Mouse (Mus musculus): Measurements from ENCODE around the gene Gm49711. TPM values are rescaled to one million over a fixed set of nuclear protein-coding genes. Genes with fewer than 3 reads are reported as not detected.

Gene Gm49711
- polyA plus RNA-seq, 1 experiment from 2014 or later: 0.47 TPM

- WGBS: 44% methylated on average over 6 of the region's 6 CpGs
- no peak overlapping the region for H3K27ac ChIP-seq
- ATAC-seq (ENCODE audit: low FRiP score, low read depth): 0 out of 2 replicates have a peak, but pooled peaks have one; percentile 2
- H3K36me3 ChIP-seq: no peaks in the 10 kb centered on the region
- H3K9me3 ChIP-seq: no peaks in the 10 kb centered on the region
- peak overlapping the region; percentile 54 for H3K9ac ChIP-seq
- H3K27me3 ChIP-seq (replicated peaks): no peaks in the 10 kb centered on the region
- H3K4me3 ChIP-seq: peak overlapping the region; percentile 46; the same call in 1 of the 2 replicates
- H3K4me2 ChIP-seq (replicated peaks): peak overlapping the region; percentile 91
- peaks cover 8% of the 10 kb centered on the region for H3K4me1 ChIP-seq
Measured at GRCm38 (mm10) chr16:92159114-92159513, 101.0 kb downstream of the Gm49711 start.

- Histone ChIP-seq H3K27ac (no peak overlapping the region), H3K9ac (no peak overlapping the region), H3K36me3 (no peaks in the 10 kb centered on the region), H3K4me3 (no peak overlapping the region), H3K4me1 (peaks cover 8% of the 10 kb centered on the region), H3K4me2 (replicated peaks) (no peak overlapping the region), H3K27me3 (replicated peaks) (no peaks in the 10 kb centered on the region), H3K9me3 (no peaks in the 10 kb centered on the region)
- ATAC-seq (ENCODE audit: low FRiP score, low read depth): no peak
- 27% methylated on average over 4 of the region's 4 CpGs for WGBS
Measured at GRCm38 (mm10) chr16:92162289-92162688, 104.2 kb downstream of the Gm49711 start.

- H3K9me3 ChIP-seq: peaks cover 7% of the 10 kb centered on the region; the same call in 1 of the 2 replicates
- WGBS: 41% methylated on average over 4 of the region's 4 CpGs
- no peak overlapping the region for H3K4me3 ChIP-seq
- H3K27ac ChIP-seq: no peak overlapping the region
- no peaks in the 10 kb centered on the region for H3K27me3 ChIP-seq (replicated peaks)
- H3K36me3 ChIP-seq: no peaks in the 10 kb centered on the region
- peaks cover 4% of the 10 kb centered on the region; the same call in 1 of the 2 replicates for H3K4me1 ChIP-seq
- no peak overlapping the region for H3K4me2 ChIP-seq (replicated peaks)
- ATAC-seq (ENCODE audit: low FRiP score, low read depth): no peak
- no peak overlapping the region for H3K9ac ChIP-seq
Measured at GRCm38 (mm10) chr16:92163545-92163944, 105.4 kb downstream of the Gm49711 start.

- ATAC-seq (ENCODE audit: low FRiP score, low read depth): no peak
- H3K4me2 ChIP-seq (replicated peaks): no peak overlapping the region
- no peaks in the 10 kb centered on the region for H3K36me3 ChIP-seq
- H3K27ac ChIP-seq: no peak overlapping the region
- 77% methylated on average over 1 of the region's 1 CpGs for WGBS
- H3K9ac ChIP-seq: no peak overlapping the region
- H3K9me3 ChIP-seq: no peaks in the 10 kb centered on the region
- H3K4me1 ChIP-seq: no peaks in the 10 kb centered on the region
- no peaks in the 10 kb centered on the region for H3K27me3 ChIP-seq (replicated peaks)
- H3K4me3 ChIP-seq: no peak overlapping the region
Measured at GRCm38 (mm10) chr16:92176052-92176451, 117.9 kb downstream of the Gm49711 start.

- Histone ChIP-seq H3K36me3 (no peaks in the 10 kb centered on the region), H3K9ac (no peak overlapping the region), H3K4me2 (replicated peaks) (no peak overlapping the region), H3K27me3 (replicated peaks) (no peaks in the 10 kb centered on the region), H3K4me3 (no peak overlapping the region), H3K4me1 (no peaks in the 10 kb centered on the region), H3K9me3 (no peaks in the 10 kb centered on the region), H3K27ac (no peak overlapping the region)
- WGBS: 91% methylated on average over 1 of the region's 1 CpGs
- ATAC-seq (ENCODE audit: low FRiP score, low read depth): no peak
Measured at GRCm38 (mm10) chr16:92177718-92178117, 119.6 kb downstream of the Gm49711 start.

GRCm38 (mm10) chr16:92179306-92179705, 121.2 kb downstream of the Gm49711 start:
- Histone ChIP-seq H3K27ac (no peak overlapping the region), H3K4me1 (no peaks in the 10 kb centered on the region), H3K36me3 (no peaks in the 10 kb centered on the region), H3K27me3 (replicated peaks) (no peaks in the 10 kb centered on the region), H3K9me3 (no peaks in the 10 kb centered on the region), H3K4me2 (replicated peaks) (no peak overlapping the region), H3K4me3 (no peak overlapping the region), H3K9ac (no peak overlapping the region)
- no peak for ATAC-seq (ENCODE audit: low FRiP score, low read depth)
- 72% methylated on average over 8 of the region's 8 CpGs for WGBS

GRCm38 (mm10) chr16:92183477-92183876, 125.4 kb downstream of the Gm49711 start:
- H3K27me3 ChIP-seq (replicated peaks): no peaks in the 10 kb centered on the region
- no peak for ATAC-seq (ENCODE audit: low FRiP score, low read depth)
- no peak overlapping the region for H3K27ac ChIP-seq
- no peak overlapping the region for H3K9ac ChIP-seq
- H3K9me3 ChIP-seq: no peaks in the 10 kb centered on the region
- no peak overlapping the region for H3K4me2 ChIP-seq (replicated peaks)
- 78% methylated on average over 4 of the region's 4 CpGs for WGBS
- H3K4me3 ChIP-seq: no peak overlapping the region
- no peaks in the 10 kb centered on the region for H3K4me1 ChIP-seq
- H3K36me3 ChIP-seq: no peaks in the 10 kb centered on the region

GRCm38 (mm10) chr16:92190603-92191002, 132.5 kb downstream of the Gm49711 start:
- H3K4me2 ChIP-seq (replicated peaks): no peak overlapping the region
- H3K36me3 ChIP-seq: no peaks in the 10 kb centered on the region
- H3K27ac ChIP-seq: no peak overlapping the region
- no peak overlapping the region for H3K9ac ChIP-seq
- H3K9me3 ChIP-seq: no peaks in the 10 kb centered on the region; the same call in 1 of the 2 replicates
- ATAC-seq (ENCODE audit: low FRiP score, low read depth): no peak
- H3K27me3 ChIP-seq (replicated peaks): no peaks in the 10 kb centered on the region
- H3K4me3 ChIP-seq: no peak overlapping the region
- H3K4me1 ChIP-seq: no peaks in the 10 kb centered on the region

GRCm38 (mm10) chr16:92195094-92195493, 137.0 kb downstream of the Gm49711 start:
- no peaks in the 10 kb centered on the region for H3K4me1 ChIP-seq
- H3K27me3 ChIP-seq (replicated peaks): no peaks in the 10 kb centered on the region
- no peak for ATAC-seq (ENCODE audit: low FRiP score, low read depth)
- H3K4me2 ChIP-seq (replicated peaks): no peak overlapping the region
- H3K27ac ChIP-seq: no peak overlapping the region
- H3K36me3 ChIP-seq: no peaks in the 10 kb centered on the region
- 72% methylated on average over 6 of the region's 6 CpGs for WGBS
- no peak overlapping the region for H3K4me3 ChIP-seq
- no peaks in the 10 kb centered on the region; the same call in 1 of the 2 replicates for H3K9me3 ChIP-seq
- H3K9ac ChIP-seq: no peak overlapping the region

- Histone ChIP-seq H3K36me3 (no peaks in the 10 kb centered on the region), H3K9me3 (no peaks in the 10 kb centered on the region; the same call in 1 of the 2 replicates), H3K27me3 (replicated peaks) (no peaks in the 10 kb centered on the region), H3K4me3 (no peak overlapping the region), H3K27ac (no peak overlapping the region), H3K4me2 (replicated peaks) (no peak overlapping the region), H3K4me1 (no peaks in the 10 kb centered on the region), H3K9ac (no peak overlapping the region)
- no peak for ATAC-seq (ENCODE audit: low FRiP score, low read depth)
- WGBS: 88% methylated on average over 8 of the region's 8 CpGs
Measured at GRCm38 (mm10) chr16:92196741-92197331, 138.7 kb downstream of the Gm49711 start.

- WGBS: 30% methylated on average over 7 of the region's 7 CpGs
Measured at GRCm38 (mm10) chr16:92200615-92201014, 142.5 kb downstream of the Gm49711 start.

GRCm38 (mm10) chr16:92203599-92203998, 145.5 kb downstream of the Gm49711 start:
- Histone ChIP-seq H3K36me3 (no peaks in the 10 kb centered on the region), H3K4me2 (replicated peaks) (no peak overlapping the region), H3K9me3 (no peaks in the 10 kb centered on the region), H3K4me1 (no peaks in the 10 kb centered on the region), H3K27ac (no peak overlapping the region), H3K4me3 (no peak overlapping the region), H3K27me3 (replicated peaks) (no peaks in the 10 kb centered on the region), H3K9ac (no peak overlapping the region)
- ATAC-seq (ENCODE audit: low FRiP score, low read depth): no peak
- WGBS: 91% methylated on average over 8 of the region's 8 CpGs

More at GRCm38 (mm10) chr16:92200615-92201014, 142.5 kb downstream of the Gm49711 start:
- Histone ChIP-seq H3K27ac (no peak overlapping the region), H3K9me3 (no peaks in the 10 kb centered on the region), H3K9ac (no peak overlapping the region), H3K4me1 (no peaks in the 10 kb centered on the region), H3K36me3 (no peaks in the 10 kb centered on the region), H3K4me2 (replicated peaks) (no peak overlapping the region), H3K4me3 (no peak overlapping the region), H3K27me3 (replicated peaks) (no peaks in the 10 kb centered on the region)
- ATAC-seq (ENCODE audit: low FRiP score, low read depth): no peak

- Histone ChIP-seq H3K9ac (no peak overlapping the region), H3K4me1 (no peaks in the 10 kb centered on the region), H3K27ac (no peak overlapping the region), H3K4me2 (replicated peaks) (no peak overlapping the region), H3K27me3 (replicated peaks) (no peaks in the 10 kb centered on the region), H3K4me3 (no peak overlapping the region), H3K9me3 (no peaks in the 10 kb centered on the region), H3K36me3 (no peaks in the 10 kb centered on the region)
- WGBS: 92% methylated on average over 5 of the region's 5 CpGs
- no peak for ATAC-seq (ENCODE audit: low FRiP score, low read depth)
Measured at GRCm38 (mm10) chr16:92209291-92209781, 151.2 kb downstream of the Gm49711 start.

All from neural tube, embryonic 12.5 days (tissue).